1 mouse cellular context compared by ENCODE assay signal in genomic region chr2:132084813-132085212, GRCm38 (mm10).
TF ChIP-seq lines count a peak whose summit lies in the region.

No protein-coding gene starts in this region.

TF ChIP-seq in MEL, 35 proteins besides CTCF, POLR2A, EP300 and RAD21 (continued from another document):
- TF ChIP-seq TCF12 (IDR thresholded peaks at IDR 0.05; ENCODE audit: low read depth, low read length) (peak; percentile 64; the same call in 1 of the 2 replicates), MXI1 (IDR thresholded peaks at IDR 0.05; ENCODE audit: low read depth, low read length) (peak; percentile 27; the same call in 1 of the 2 replicates)
